Mouse (Mus musculus): ENCODE data around the gene Wwox. TPM values are rescaled to one million over a fixed set of nuclear protein-coding genes. Genes with fewer than 3 reads are reported as not detected.

The Wwox gene
- polyA plus RNA-seq, 1 experiment from 2014 or later = 3.5 TPM

DNA sequence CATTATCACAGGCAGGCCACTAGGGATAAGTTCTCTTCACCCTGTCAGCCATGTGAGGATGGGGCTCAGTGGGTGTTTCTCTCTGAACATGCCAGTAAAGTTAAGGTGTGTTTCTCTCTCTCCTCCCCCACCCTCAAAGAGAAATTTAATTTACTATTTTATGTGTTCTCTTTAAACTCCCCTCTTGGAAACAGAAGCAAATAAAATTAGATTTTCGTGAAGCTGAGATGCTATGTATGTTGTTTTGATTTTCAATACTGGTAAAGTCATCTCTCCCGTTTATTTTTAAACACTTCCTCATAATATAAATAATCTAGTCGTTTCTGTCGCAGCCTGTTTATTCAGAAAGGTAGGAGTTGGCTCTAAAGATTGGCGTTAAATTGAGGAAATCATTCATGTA is 196.9 kb downstream of the Wwox start:
- ATAC-seq (ENCODE audit: low read depth) = no peak
- Histone ChIP-seq H3K4me2 (ENCODE audit: low read depth, low read length) (no peak overlapping the region), H3K27ac (ENCODE audit: low read length) (no peak overlapping the region), H3K4me3 (ENCODE audit: low read depth, low read length) (no peak overlapping the region), H3K9me3 (replicated peaks; ENCODE audit: control insufficient read depth, low read length) (no peaks in the 10 kb centered on the region; the same call in 1 of the 2 replicates), H3K4me1 (ENCODE audit: control insufficient read depth, low read depth, low read length) (no peaks in the 10 kb centered on the region), H3K9ac (ENCODE audit: low read depth, low read length) (no peak overlapping the region), H3K27me3 (ENCODE audit: control insufficient read depth, insufficient read depth, low read depth, low read length) (no peaks in the 10 kb centered on the region), H3K36me3 (ENCODE audit: control insufficient read depth, insufficient read depth) (no peaks in the 10 kb centered on the region)
- WGBS (ENCODE audit: insufficient replicate concordance) = 32% methylated on average over 5 of the region's 5 CpGs

DNA sequence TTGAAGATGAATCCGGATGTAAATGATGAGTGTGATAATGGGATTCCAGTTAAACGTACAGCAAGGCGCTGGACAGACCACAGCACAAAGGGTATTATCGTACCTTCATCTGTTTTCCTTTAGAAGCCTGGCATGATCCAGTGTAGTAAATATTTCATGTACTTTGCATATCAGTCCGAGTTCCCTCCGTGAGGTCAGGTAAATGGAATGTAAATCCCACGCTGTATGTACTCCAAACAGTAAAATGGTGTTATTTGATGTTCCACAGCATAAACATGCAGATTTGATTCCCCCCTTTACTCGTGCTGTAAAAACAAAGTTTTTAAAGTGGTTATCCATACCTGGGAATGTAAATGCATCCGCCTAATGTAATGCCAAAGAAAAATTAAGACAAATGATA is 202.4 kb downstream of the Wwox start:
- Histone ChIP-seq H3K4me2 (ENCODE audit: low read depth, low read length) (no peak overlapping the region), H3K4me3 (ENCODE audit: low read depth, low read length) (no peak overlapping the region)

DNA sequence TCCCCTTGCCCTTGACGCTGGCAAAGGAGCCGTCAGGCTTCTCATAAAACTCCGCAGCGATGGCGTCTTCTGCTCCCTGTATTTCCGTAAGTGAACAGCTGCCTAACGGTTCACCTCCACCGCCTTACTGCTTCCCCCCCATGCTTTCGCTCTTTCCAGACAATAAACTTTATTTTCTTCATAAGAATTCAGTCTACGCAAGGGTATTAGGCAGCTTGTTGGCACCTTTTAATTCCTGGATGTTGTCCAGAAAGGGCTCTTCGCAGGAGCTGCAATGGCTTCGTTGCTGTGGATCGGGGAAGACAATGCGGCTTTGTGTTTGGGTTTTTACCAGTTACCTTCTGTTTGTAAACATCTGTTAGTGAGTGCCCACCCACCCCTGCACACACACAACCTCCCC is 211.3 kb downstream of the Wwox start:
- Histone ChIP-seq H3K9me3 (replicated peaks; ENCODE audit: control insufficient read depth, low read length) (no peaks in the 10 kb centered on the region), H3K27ac (ENCODE audit: low read length) (no peak overlapping the region), H3K36me3 (ENCODE audit: control insufficient read depth, insufficient read depth) (no peaks in the 10 kb centered on the region), H3K4me3 (ENCODE audit: low read depth, low read length) (no peak overlapping the region), H3K9ac (ENCODE audit: low read depth, low read length) (no peak overlapping the region), H3K27me3 (ENCODE audit: control insufficient read depth, insufficient read depth, low read depth, low read length) (no peaks in the 10 kb centered on the region), H3K4me1 (ENCODE audit: control insufficient read depth, low read depth, low read length) (no peaks in the 10 kb centered on the region), H3K4me2 (ENCODE audit: low read depth, low read length) (no peak overlapping the region)
- 82% methylated on average over 14 of the region's 14 CpGs for WGBS (ENCODE audit: insufficient replicate concordance)
- no peak for ATAC-seq (ENCODE audit: low read depth)

More for the DNA sequence above, 202.4 kb downstream of the Wwox start:
- WGBS (ENCODE audit: insufficient replicate concordance) = 68% methylated on average over 9 of the region's 9 CpGs
- no peaks in the 10 kb centered on the region for H3K9me3 ChIP-seq (replicated peaks; ENCODE audit: control insufficient read depth, low read length)
- H3K36me3 ChIP-seq (ENCODE audit: control insufficient read depth, insufficient read depth) = no peaks in the 10 kb centered on the region
- no peaks in the 10 kb centered on the region for H3K27me3 ChIP-seq (ENCODE audit: control insufficient read depth, insufficient read depth, low read depth, low read length)
- H3K27ac ChIP-seq (ENCODE audit: low read length) = no peak overlapping the region
- no peak for ATAC-seq (ENCODE audit: low read depth)
- H3K9ac ChIP-seq (ENCODE audit: low read depth, low read length) = no peak overlapping the region
- no peaks in the 10 kb centered on the region for H3K4me1 ChIP-seq (ENCODE audit: control insufficient read depth, low read depth, low read length)

DNA sequence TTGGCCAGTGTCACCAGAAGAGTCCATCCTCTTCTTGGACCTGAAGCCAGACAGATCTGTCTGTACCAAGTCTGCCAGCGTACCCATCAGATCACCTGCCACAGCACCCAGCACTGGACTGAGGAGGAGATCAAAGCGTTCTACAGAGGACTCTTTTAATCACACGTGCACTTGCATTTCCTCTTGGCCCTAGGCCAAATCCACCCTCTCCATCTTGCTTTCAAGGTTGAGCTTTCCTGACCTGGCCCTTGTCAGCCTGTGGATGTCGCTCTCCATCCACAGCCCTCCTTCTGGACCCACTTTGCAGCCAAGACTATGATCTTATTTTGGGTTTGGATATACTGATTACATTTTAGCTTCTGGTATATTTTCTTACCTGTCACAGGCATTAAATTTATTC is 218.3 kb downstream of the Wwox start:
- H3K27ac ChIP-seq (ENCODE audit: low read length) = no peak overlapping the region
- H3K4me3 ChIP-seq (ENCODE audit: low read depth, low read length) = no peak overlapping the region
- WGBS (ENCODE audit: insufficient replicate concordance) = 53% methylated on average over 4 of the region's 4 CpGs
- no peaks in the 10 kb centered on the region for H3K4me1 ChIP-seq (ENCODE audit: control insufficient read depth, low read depth, low read length)
- H3K27me3 ChIP-seq (ENCODE audit: control insufficient read depth, insufficient read depth, low read depth, low read length) = no peaks in the 10 kb centered on the region
- no peak for ATAC-seq (ENCODE audit: low read depth)
- H3K9ac ChIP-seq (ENCODE audit: low read depth, low read length) = no peak overlapping the region
- no peaks in the 10 kb centered on the region for H3K9me3 ChIP-seq (replicated peaks; ENCODE audit: control insufficient read depth, low read length)
- H3K36me3 ChIP-seq (ENCODE audit: control insufficient read depth, insufficient read depth) = no peaks in the 10 kb centered on the region
- no peak overlapping the region for H3K4me2 ChIP-seq (ENCODE audit: low read depth, low read length)

DNA sequence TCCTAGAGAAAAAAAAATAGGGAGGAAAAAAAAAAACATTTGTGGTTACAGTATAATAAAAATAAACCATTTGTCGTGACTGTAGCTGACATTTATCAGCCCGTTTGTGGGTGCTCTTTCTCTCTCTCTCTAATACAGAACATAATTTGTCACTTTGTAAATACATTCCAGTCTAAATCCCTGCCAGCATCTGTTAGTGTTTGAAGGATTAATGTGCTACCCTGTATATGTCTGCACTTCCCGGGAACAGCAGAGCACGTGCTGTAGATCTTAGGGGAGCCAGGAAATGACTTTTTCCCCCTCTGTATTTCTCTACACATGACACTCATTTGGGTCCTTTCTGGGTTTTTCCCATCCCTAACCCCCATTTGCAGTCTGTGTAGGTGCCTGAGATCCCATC is 219.0 kb downstream of the Wwox start:
- H3K4me2 ChIP-seq (ENCODE audit: low read depth, low read length) = no peak overlapping the region
- no peak overlapping the region for H3K27ac ChIP-seq (ENCODE audit: low read length)
- ATAC-seq (ENCODE audit: low read depth) = no peak
- H3K9ac ChIP-seq (ENCODE audit: low read depth, low read length) = no peak overlapping the region
- no peak overlapping the region for H3K4me3 ChIP-seq (ENCODE audit: low read depth, low read length)
- 54% methylated on average over 4 of the region's 4 CpGs for WGBS (ENCODE audit: insufficient replicate concordance)
- H3K27me3 ChIP-seq (ENCODE audit: control insufficient read depth, insufficient read depth, low read depth, low read length) = no peaks in the 10 kb centered on the region
- H3K36me3 ChIP-seq (ENCODE audit: control insufficient read depth, insufficient read depth) = no peaks in the 10 kb centered on the region
- H3K4me1 ChIP-seq (ENCODE audit: control insufficient read depth, low read depth, low read length) = no peaks in the 10 kb centered on the region
- no peaks in the 10 kb centered on the region for H3K9me3 ChIP-seq (replicated peaks; ENCODE audit: control insufficient read depth, low read length)

DNA sequence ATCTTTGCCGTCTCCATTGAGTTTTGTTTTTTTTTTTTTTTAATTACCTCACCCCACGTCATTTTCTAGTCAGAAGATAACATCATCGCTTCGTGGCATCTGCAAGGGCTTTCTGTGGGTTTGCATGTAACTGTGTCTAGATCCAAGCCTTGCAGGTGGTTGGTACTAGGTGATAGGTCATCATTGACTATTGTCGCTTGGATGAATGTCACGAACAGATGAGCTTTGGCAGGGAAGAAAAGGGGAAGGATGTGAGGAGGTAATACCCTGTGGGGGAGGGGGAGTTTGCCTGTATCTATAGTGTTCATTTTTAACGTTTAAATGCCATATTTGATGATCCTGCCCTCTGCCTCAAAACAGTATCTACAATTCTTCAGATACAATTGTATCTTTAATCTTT is 223.6 kb downstream of the Wwox start:
- no peaks in the 10 kb centered on the region for H3K27me3 ChIP-seq (ENCODE audit: control insufficient read depth, insufficient read depth, low read depth, low read length)
- H3K27ac ChIP-seq (ENCODE audit: low read length) = no peak overlapping the region
- ATAC-seq (ENCODE audit: low read depth) = no peak
- H3K4me1 ChIP-seq (ENCODE audit: control insufficient read depth, low read depth, low read length) = no peaks in the 10 kb centered on the region
- no peak overlapping the region for H3K4me3 ChIP-seq (ENCODE audit: low read depth, low read length)
- no peaks in the 10 kb centered on the region for H3K9me3 ChIP-seq (replicated peaks; ENCODE audit: control insufficient read depth, low read length)
- 29% methylated on average over 7 of the region's 7 CpGs for WGBS (ENCODE audit: insufficient replicate concordance)
- no peak overlapping the region for H3K4me2 ChIP-seq (ENCODE audit: low read depth, low read length)
- H3K9ac ChIP-seq (ENCODE audit: low read depth, low read length) = no peak overlapping the region
- no peaks in the 10 kb centered on the region for H3K36me3 ChIP-seq (ENCODE audit: control insufficient read depth, insufficient read depth)

DNA sequence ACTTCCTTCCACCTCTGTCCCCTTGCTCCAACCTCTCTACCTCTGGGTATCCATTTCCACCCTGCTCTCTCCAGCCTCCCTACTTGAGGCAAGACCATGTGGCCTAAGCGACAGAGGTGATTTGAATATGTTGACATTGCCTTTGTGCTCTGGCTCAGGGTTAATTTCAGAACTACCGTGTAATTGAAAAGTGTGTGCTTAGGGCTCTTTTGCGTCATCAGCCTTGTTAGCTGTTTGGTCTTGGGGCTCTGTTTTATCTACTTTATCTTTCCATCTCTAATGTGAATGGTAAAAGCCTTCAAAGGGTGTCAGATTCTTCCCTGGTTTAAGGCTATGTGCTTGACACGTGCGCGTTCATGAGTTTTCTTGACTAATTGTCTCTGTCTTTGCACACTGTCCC is 226.1 kb downstream of the Wwox start:
- H3K4me3 ChIP-seq (ENCODE audit: low read depth, low read length) = no peak overlapping the region
- no peaks in the 10 kb centered on the region for H3K4me1 ChIP-seq (ENCODE audit: control insufficient read depth, low read depth, low read length)
- no peaks in the 10 kb centered on the region for H3K27me3 ChIP-seq (ENCODE audit: control insufficient read depth, insufficient read depth, low read depth, low read length)
- no peaks in the 10 kb centered on the region for H3K9me3 ChIP-seq (replicated peaks; ENCODE audit: control insufficient read depth, low read length)
- H3K9ac ChIP-seq (ENCODE audit: low read depth, low read length) = no peak overlapping the region
- ATAC-seq (ENCODE audit: low read depth) = no peak
- H3K36me3 ChIP-seq (ENCODE audit: control insufficient read depth, insufficient read depth) = no peaks in the 10 kb centered on the region
- H3K27ac ChIP-seq (ENCODE audit: low read length) = no peak overlapping the region
- no peak overlapping the region for H3K4me2 ChIP-seq (ENCODE audit: low read depth, low read length)
- WGBS (ENCODE audit: insufficient replicate concordance) = 74% methylated on average over 6 of the region's 6 CpGs

DNA sequence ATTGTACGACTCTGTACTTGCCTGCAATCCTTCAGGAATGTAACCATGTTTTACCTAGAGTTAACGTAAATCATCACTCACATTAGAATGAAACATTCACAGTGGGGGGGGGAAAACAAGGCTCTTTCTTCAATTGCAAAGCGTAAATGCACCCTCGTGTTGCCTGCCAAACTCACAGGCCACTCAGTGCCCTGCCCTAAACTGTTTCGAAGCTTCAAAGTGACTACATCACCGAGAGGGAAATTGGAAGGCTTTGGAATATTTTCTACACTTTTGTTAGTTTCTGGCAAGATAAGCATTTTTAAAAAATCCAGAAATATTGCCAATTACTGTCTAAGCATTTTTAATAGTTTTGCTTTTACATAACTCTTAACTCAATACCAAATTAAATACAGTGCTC is 231.3 kb downstream of the Wwox start:
- Histone ChIP-seq H3K9me3 (replicated peaks; ENCODE audit: control insufficient read depth, low read length) (no peaks in the 10 kb centered on the region), H3K4me3 (ENCODE audit: low read depth, low read length) (no peak overlapping the region), H3K9ac (ENCODE audit: low read depth, low read length) (no peak overlapping the region), H3K4me1 (ENCODE audit: control insufficient read depth, low read depth, low read length) (no peaks in the 10 kb centered on the region), H3K4me2 (ENCODE audit: low read depth, low read length) (no peak overlapping the region), H3K27ac (ENCODE audit: low read length) (no peak overlapping the region), H3K36me3 (ENCODE audit: control insufficient read depth, insufficient read depth) (no peaks in the 10 kb centered on the region), H3K27me3 (ENCODE audit: control insufficient read depth, insufficient read depth, low read depth, low read length) (no peaks in the 10 kb centered on the region)
- WGBS (ENCODE audit: insufficient replicate concordance) = 69% methylated on average over 6 of the region's 6 CpGs
- no peak for ATAC-seq (ENCODE audit: low read depth)

DNA sequence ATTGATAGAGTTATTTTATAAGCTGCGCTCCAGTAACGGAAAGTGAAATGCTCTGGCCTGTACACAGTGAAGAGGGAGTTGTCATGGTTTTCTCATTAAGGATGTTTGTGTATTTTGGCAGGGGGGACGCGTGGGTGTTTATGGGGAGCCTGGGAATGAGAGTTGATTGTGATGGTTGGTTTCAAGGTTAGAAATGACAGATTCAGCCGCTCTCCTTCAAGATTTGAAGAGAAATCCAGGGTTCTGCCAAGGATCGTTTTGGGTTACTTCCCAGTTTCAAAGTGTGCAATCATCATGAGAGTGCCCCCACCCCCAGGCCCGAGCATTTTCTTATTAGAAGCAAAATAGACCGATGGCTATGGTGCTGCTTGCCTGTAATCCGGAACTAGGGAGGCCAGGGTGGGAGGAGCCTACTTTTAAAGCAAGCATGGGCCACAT is 231.8 kb downstream of the Wwox start:
- H3K36me3 ChIP-seq (ENCODE audit: control insufficient read depth, insufficient read depth) = no peaks in the 10 kb centered on the region
- H3K9ac ChIP-seq (ENCODE audit: low read depth, low read length) = no peak overlapping the region
- H3K4me3 ChIP-seq (ENCODE audit: low read depth, low read length) = no peak overlapping the region
- H3K4me2 ChIP-seq (ENCODE audit: low read depth, low read length) = no peak overlapping the region
- WGBS (ENCODE audit: insufficient replicate concordance) = 73% methylated on average over 9 of the region's 9 CpGs
- no peak overlapping the region for H3K27ac ChIP-seq (ENCODE audit: low read length)
- no peaks in the 10 kb centered on the region for H3K4me1 ChIP-seq (ENCODE audit: control insufficient read depth, low read depth, low read length)
- H3K9me3 ChIP-seq (replicated peaks; ENCODE audit: control insufficient read depth, low read length) = no peaks in the 10 kb centered on the region
- no peaks in the 10 kb centered on the region for H3K27me3 ChIP-seq (ENCODE audit: control insufficient read depth, insufficient read depth, low read depth, low read length)
- ATAC-seq (ENCODE audit: low read depth) = no peak

DNA sequence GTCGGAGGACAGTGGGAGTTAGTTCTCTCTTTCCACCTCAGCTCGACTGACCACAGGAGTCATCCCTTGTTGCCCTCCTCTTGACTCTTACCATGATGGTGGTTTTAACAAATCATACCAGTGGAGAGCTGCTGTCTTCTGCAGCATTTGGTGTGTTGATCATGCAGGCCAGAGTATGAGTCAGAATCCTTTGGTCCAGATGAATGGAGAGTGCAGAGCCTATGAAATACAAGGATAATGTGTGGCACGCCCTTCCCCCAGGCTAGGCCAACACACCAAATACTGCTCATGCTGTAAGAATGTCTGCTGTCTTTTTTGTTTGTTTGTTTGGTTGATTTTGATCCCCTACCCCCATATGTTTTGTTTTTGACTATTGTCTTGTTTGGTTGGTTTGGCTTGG is 234.0 kb downstream of the Wwox start:
- H3K9me3 ChIP-seq (replicated peaks; ENCODE audit: control insufficient read depth, low read length) = no peaks in the 10 kb centered on the region
- ATAC-seq (ENCODE audit: low read depth) = no peak
- no peak overlapping the region for H3K4me3 ChIP-seq (ENCODE audit: low read depth, low read length)
- no peaks in the 10 kb centered on the region for H3K4me1 ChIP-seq (ENCODE audit: control insufficient read depth, low read depth, low read length)
- WGBS (ENCODE audit: insufficient replicate concordance) = 62% methylated on average over 3 of the region's 3 CpGs
- H3K9ac ChIP-seq (ENCODE audit: low read depth, low read length) = no peak overlapping the region
- H3K27me3 ChIP-seq (ENCODE audit: control insufficient read depth, insufficient read depth, low read depth, low read length) = no peaks in the 10 kb centered on the region
- H3K27ac ChIP-seq (ENCODE audit: low read length) = no peak overlapping the region
- H3K4me2 ChIP-seq (ENCODE audit: low read depth, low read length) = no peak overlapping the region
- no peaks in the 10 kb centered on the region for H3K36me3 ChIP-seq (ENCODE audit: control insufficient read depth, insufficient read depth)
